Mouse (Mus musculus) 3134 (cell line): Measurements from ENCODE around the gene Eif4e3.

ENCODE experiments used
- DNase-seq: peaks from one replicate; pipeline ENCODE4 v3.0.0-alpha.2; 2011; ENCODE audit warnings: low spot score; ENCODE audit not compliant: insufficient read length; ENCODE audit errors: extremely low read depth

Gene Eif4e3

DNA sequence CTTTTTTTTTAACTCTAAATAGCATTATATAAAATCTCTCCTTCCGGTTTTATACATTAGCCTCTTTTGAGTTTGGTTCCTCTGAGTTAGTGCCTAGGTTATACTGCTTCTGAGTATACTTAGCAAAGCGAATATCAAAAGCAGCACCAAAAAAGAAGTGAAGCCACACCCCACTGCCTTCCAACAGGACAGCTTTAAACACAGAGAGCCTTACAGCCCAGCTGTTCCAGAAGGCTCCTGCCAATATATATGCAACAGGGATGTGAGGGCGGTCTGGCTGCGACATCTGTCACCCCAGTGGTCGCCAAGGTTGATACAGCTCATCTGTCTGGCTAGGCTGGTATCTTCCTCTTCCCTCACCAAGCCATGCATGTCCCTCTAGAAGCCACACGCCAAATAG lies 90.9 kb downstream of the Eif4e3 start:
- no peak for DNase-seq
